Mouse (Mus musculus): ENCODE results near the gene Unc45b. TPM values are rescaled to one million over a fixed set of nuclear protein-coding genes. Genes with fewer than 3 reads are reported as not detected.

Gene Unc45b
- 0.72 and 0.78 TPM in 2 replicates for polyA plus RNA-seq (2012; rRNA removed)

GRCm38 (mm10) chr11:82910250-82910649, at the start of gene Unc45b:
Unc45b (plus strand) TSS chr11:82910550.

GRCm38 (mm10) chr11:82871031-82871446, 39.3 kb upstream of the Unc45b start, which contains the start of gene Rffl:
Rffl (minus strand) TSS chr11:82871210.

DNA sequence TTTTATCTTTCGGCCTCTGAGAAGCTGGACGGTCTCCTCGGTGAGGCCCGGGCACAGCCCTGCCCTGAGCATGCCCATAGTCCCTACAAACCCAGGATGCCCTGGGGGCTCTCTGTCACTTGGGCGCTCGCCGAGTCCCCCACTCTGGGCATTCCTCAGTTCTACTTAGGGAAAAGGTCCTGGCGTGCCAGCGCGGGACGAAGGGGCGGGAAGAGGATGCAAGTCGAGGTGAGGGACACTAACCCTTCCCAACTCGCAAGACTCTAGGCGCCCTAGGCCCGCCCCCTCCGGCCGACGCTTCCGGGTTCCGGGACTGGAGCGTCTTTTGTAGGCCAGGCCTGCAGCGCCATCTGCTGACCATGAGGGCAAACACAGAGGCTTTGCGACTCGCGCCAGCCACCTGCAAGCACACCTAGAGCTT, 20.0 kb upstream of the Unc45b start, which contains the start of gene Rad51d:
TSS of gene Rad51d (minus strand) at position 273 of the 421 bp plus-strand sequence.

DNA sequence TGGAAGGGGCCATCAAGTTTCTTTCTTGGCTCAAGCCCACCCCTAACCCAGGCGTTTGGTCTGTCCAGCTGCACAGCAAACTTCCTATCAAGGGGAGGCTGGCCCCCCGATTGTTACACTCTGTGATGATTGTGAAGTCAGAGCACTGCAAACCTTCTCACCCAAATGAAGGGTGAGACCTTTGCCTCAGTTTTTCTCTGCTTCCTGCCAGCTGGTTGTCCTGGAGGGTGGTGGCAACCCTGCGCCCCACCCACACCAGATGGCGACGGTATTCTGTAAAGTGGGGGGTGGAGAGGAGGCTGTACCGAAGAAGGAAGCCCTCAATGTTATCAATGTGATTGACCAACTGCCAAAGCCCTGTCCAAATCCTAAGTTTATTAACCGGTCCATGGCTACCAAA, 18.4 kb upstream of the Unc45b start, which contains the start of gene Fndc8:
TSS of gene Fndc8 (plus strand) at position 189 of the 400 bp plus-strand sequence.

DNA sequence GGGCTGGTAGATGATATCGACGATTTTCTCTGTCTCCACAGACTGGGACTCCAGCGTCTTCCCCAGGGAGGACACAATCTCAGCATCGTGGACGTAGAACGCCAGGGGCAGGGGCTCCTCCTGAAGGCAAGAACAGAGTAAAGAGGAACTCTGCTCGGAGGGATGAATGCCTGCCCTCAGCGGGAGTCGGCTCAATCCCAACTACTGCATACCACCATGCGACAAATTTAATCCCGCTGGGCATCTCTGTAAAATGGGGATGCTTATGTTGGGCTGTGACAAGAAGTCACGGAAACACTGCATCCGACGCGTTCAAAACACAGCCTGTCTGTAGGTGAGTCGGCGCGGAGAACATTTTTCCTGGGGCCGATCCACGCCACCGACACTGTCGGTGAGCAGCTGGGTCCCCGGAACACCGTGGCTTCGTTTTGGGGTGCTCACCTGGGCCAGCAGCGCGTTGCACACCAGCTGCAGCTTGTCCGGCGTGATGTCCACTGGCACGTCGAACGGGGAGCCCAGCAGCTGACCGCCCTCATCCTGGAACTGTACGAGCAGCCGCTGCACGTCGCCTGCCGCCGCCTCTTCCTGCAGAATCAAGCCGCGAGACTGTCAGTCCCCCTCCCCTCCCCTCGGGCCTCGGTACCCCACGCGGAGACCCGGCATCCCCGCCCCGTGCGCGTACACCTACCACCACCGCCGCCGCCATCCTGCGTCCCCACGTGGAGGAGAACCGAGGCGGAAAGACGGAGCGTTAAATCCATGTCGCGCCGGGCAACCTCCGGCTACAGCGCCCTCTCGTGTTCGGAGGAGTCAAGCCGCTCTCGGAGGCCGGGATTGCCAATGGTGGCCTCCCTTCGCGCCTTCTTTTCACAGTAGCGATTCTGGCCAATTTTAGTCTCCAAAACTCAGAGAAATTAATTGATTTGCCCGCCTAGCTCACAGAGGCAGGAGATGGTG, 2.4 kb upstream of the Unc45b start, which contains the start of gene Nle1:
TSS of gene Nle1 (minus strand) at position 761 of the 957 bp plus-strand sequence.

GRCm38 (mm10) chr11:82950736-82951481, 40.6 kb downstream of the Unc45b start, which contains the start of gene Slfn5:
Slfn5 (plus strand) TSS chr11:82951349.

GRCm38 (mm10) chr11:82991469-82992166, 81.3 kb downstream of the Unc45b start, which contains the start of gene Slfn9:
Slfn9 (minus strand) TSS chr11:82991830.

Other genes starting within 250 kb of the Unc45b start
- 0.11 and 0.12 TPM in 2 replicates for gene Cct6b, start 146.2 kb upstream of the Unc45b start, polyA plus RNA-seq (2012; rRNA removed)
- gene Zfp830, start 146.2 kb upstream of the Unc45b start, polyA plus RNA-seq (2012; rRNA removed), result 8.4 and 9.5 TPM in 2 replicates
- 7.6 and 7.8 TPM in 2 replicates for gene Lig3, start 129.4 kb upstream of the Unc45b start, polyA plus RNA-seq (2012; rRNA removed)
- gene Rffl, start 39.3 kb upstream of the Unc45b start, polyA plus RNA-seq (2012; rRNA removed), result 12.2 and 13.8 TPM in 2 replicates
- 3.4 TPM in 2 replicates for gene Rad51d, start 19.9 kb upstream of the Unc45b start, polyA plus RNA-seq (2012; rRNA removed)
- 0.15 and 0.18 TPM in 2 replicates for gene Fndc8, start 18.4 kb upstream of the Unc45b start, polyA plus RNA-seq (2012; rRNA removed)
- 16.0 and 19.2 TPM in 2 replicates for gene Nle1, start 2.1 kb upstream of the Unc45b start, polyA plus RNA-seq (2012; rRNA removed)
- gene Slfn5, start 40.8 kb downstream of the Unc45b start, polyA plus RNA-seq (2012; rRNA removed), result 4.9 and 5.2 TPM in 2 replicates
- gene Slfn9, start 81.3 kb downstream of the Unc45b start, polyA plus RNA-seq (2012; rRNA removed), result 1.9 and 2.2 TPM in 2 replicates
- 1.8 and 2.0 TPM in 2 replicates for gene Slfn8, start 110.3 kb downstream of the Unc45b start, polyA plus RNA-seq (2012; rRNA removed)
- gene Slfn2, start 154.6 kb downstream of the Unc45b start, polyA plus RNA-seq (2012; rRNA removed), result 18.0 and 19.1 TPM in 2 replicates
- 6.7 and 7.1 TPM in 2 replicates for gene Slfn1, start 206.3 kb downstream of the Unc45b start, polyA plus RNA-seq (2012; rRNA removed)

Measured in liver, embryonic 18 days (tissue).